Mouse (Mus musculus): ENCODE measurements around the gene Sgip1. TPM values are rescaled to one million over a fixed set of nuclear protein-coding genes. Genes with fewer than 3 reads are reported as not detected.

Gene Sgip1
- total RNA-seq (2014; rRNA removed): 51.4 and 62.6 TPM in 2 replicates
- polyA plus RNA-seq (2015; fragmentation: Nextera tagmentation; extraction: Ambion mirVana): 58.7 and 78.0 TPM in 2 replicates

GRCm38 (mm10) chr4:102741287-102741686 is at the start of gene Sgip1:
Gene Sgip1, plus strand, starts transcription at chr4:102741297.
- Histone ChIP-seq H3K27me3 (ENCODE audit: insufficient read depth, low read length) (no peaks in the 10 kb centered on the region), H3K9ac (replicated peaks; ENCODE audit: low read length, poor library complexity, severe bottlenecking) (no peak within 1 kb of the TSS), H3K9me3 (ENCODE audit: low read length) (no peaks in the 10 kb centered on the region), H3K4me3 (ENCODE audit: low read depth, low read length) (no peak within 1 kb of the TSS), H3K4me2 (ENCODE audit: low read depth, low read length, poor library complexity, severe bottlenecking) (no peak within 1 kb of the TSS), H3K27ac (ENCODE audit: low read depth, low read length) (no peak within 1 kb of the TSS), H3K4me1 (ENCODE audit: insufficient read depth, low read length) (no peaks in the 10 kb centered on the region), H3K36me3 (ENCODE audit: insufficient read depth, low read length) (no peaks in the 10 kb centered on the region)
- WGBS: 72% methylated on average over 8 of the region's 8 CpGs
- no peak for DNase-seq (ENCODE audit: low spot score)
- ATAC-seq (ENCODE audit: low FRiP score): no peak
- TF ChIP-seq CTCF (IDR thresholded peaks at IDR 0.05): no peak

- Histone ChIP-seq H3K4me2 (ENCODE audit: low read depth, low read length, poor library complexity, severe bottlenecking) (no peak overlapping the region), H3K27me3 (ENCODE audit: insufficient read depth, low read length) (no peaks in the 10 kb centered on the region), H3K4me3 (ENCODE audit: low read depth, low read length) (no peak overlapping the region), H3K9me3 (ENCODE audit: low read length) (no peaks in the 10 kb centered on the region), H3K36me3 (ENCODE audit: insufficient read depth, low read length) (no peaks in the 10 kb centered on the region), H3K4me1 (ENCODE audit: insufficient read depth, low read length) (no peaks in the 10 kb centered on the region), H3K9ac (replicated peaks; ENCODE audit: low read length, poor library complexity, severe bottlenecking) (no peak overlapping the region), H3K27ac (ENCODE audit: low read depth, low read length) (no peak overlapping the region)
- DNase-seq (ENCODE audit: low spot score): peak; percentile 17
- 73% methylated on average over 4 of the region's 4 CpGs for WGBS
- ATAC-seq (ENCODE audit: low FRiP score): no peak
- TF ChIP-seq CTCF (IDR thresholded peaks at IDR 0.05): no peak
These were observed 49.7 kb upstream of the Sgip1 start for GRCm38 (mm10) chr4:102691402-102691801.

GRCm38 (mm10) chr4:102697966-102698365 is 43.1 kb upstream of the Sgip1 start:
- Histone ChIP-seq H3K9me3 (ENCODE audit: low read length) (no peaks in the 10 kb centered on the region), H3K27me3 (ENCODE audit: insufficient read depth, low read length) (no peaks in the 10 kb centered on the region), H3K27ac (ENCODE audit: low read depth, low read length) (no peak overlapping the region), H3K9ac (replicated peaks; ENCODE audit: low read length, poor library complexity, severe bottlenecking) (no peak overlapping the region), H3K4me2 (ENCODE audit: low read depth, low read length, poor library complexity, severe bottlenecking) (no peak overlapping the region), H3K4me1 (ENCODE audit: insufficient read depth, low read length) (no peaks in the 10 kb centered on the region), H3K4me3 (ENCODE audit: low read depth, low read length) (no peak overlapping the region), H3K36me3 (ENCODE audit: insufficient read depth, low read length) (no peaks in the 10 kb centered on the region)
- WGBS: 96% methylated on average over 7 of the region's 7 CpGs
- no peak for TF ChIP-seq CTCF (IDR thresholded peaks at IDR 0.05)
- ATAC-seq (ENCODE audit: low FRiP score): no peak
- DNase-seq (ENCODE audit: low spot score): no peak

- ATAC-seq (ENCODE audit: low FRiP score): no peak
- Histone ChIP-seq H3K36me3 (ENCODE audit: insufficient read depth, low read length) (no peaks in the 10 kb centered on the region), H3K4me3 (ENCODE audit: low read depth, low read length) (no peak overlapping the region), H3K27me3 (ENCODE audit: insufficient read depth, low read length) (no peaks in the 10 kb centered on the region), H3K4me2 (ENCODE audit: low read depth, low read length, poor library complexity, severe bottlenecking) (no peak overlapping the region), H3K9ac (replicated peaks; ENCODE audit: low read length, poor library complexity, severe bottlenecking) (no peak overlapping the region), H3K4me1 (ENCODE audit: insufficient read depth, low read length) (no peaks in the 10 kb centered on the region), H3K9me3 (ENCODE audit: low read length) (no peaks in the 10 kb centered on the region), H3K27ac (ENCODE audit: low read depth, low read length) (no peak overlapping the region)
- no peak for DNase-seq (ENCODE audit: low spot score)
- no peak for TF ChIP-seq CTCF (IDR thresholded peaks at IDR 0.05)
- 86% methylated on average over 4 of the region's 4 CpGs for WGBS
These were observed 29.4 kb upstream of the Sgip1 start for GRCm38 (mm10) chr4:102711731-102712130.

- H3K36me3 ChIP-seq (ENCODE audit: insufficient read depth, low read length): no peaks in the 10 kb centered on the region
- no peaks in the 10 kb centered on the region for H3K4me1 ChIP-seq (ENCODE audit: insufficient read depth, low read length)
- H3K9ac ChIP-seq (replicated peaks; ENCODE audit: low read length, poor library complexity, severe bottlenecking): no peak overlapping the region
- H3K27ac ChIP-seq (ENCODE audit: low read depth, low read length): no peak overlapping the region
- ATAC-seq (ENCODE audit: low FRiP score) (no peak), DNase-seq (ENCODE audit: low spot score) (no peak)
- H3K27me3 ChIP-seq (ENCODE audit: insufficient read depth, low read length): no peaks in the 10 kb centered on the region
- no peaks in the 10 kb centered on the region for H3K9me3 ChIP-seq (ENCODE audit: low read length)
- no peak overlapping the region for H3K4me2 ChIP-seq (ENCODE audit: low read depth, low read length, poor library complexity, severe bottlenecking)
- no peak overlapping the region for H3K4me3 ChIP-seq (ENCODE audit: low read depth, low read length)
- 0 out of 2 replicates have a peak, but pooled peaks have one; percentile 14 for TF ChIP-seq CTCF (IDR thresholded peaks at IDR 0.05)
These were observed 25.6 kb upstream of the Sgip1 start for GRCm38 (mm10) chr4:102715532-102715931.

- ATAC-seq (ENCODE audit: low FRiP score) (no peak), DNase-seq (ENCODE audit: low spot score) (peak; percentile 6)
- Histone ChIP-seq H3K4me3 (ENCODE audit: low read depth, low read length) (no peak overlapping the region), H3K9me3 (ENCODE audit: low read length) (no peaks in the 10 kb centered on the region), H3K4me2 (ENCODE audit: low read depth, low read length, poor library complexity, severe bottlenecking) (no peak overlapping the region), H3K27me3 (ENCODE audit: insufficient read depth, low read length) (no peaks in the 10 kb centered on the region), H3K36me3 (ENCODE audit: insufficient read depth, low read length) (no peaks in the 10 kb centered on the region), H3K4me1 (ENCODE audit: insufficient read depth, low read length) (no peaks in the 10 kb centered on the region), H3K9ac (replicated peaks; ENCODE audit: low read length, poor library complexity, severe bottlenecking) (no peak overlapping the region), H3K27ac (ENCODE audit: low read depth, low read length) (no peak overlapping the region)
- 73% methylated on average over 5 of the region's 5 CpGs for WGBS
- TF ChIP-seq CTCF (IDR thresholded peaks at IDR 0.05): no peak
These were observed 23.8 kb upstream of the Sgip1 start for GRCm38 (mm10) chr4:102717123-102717828.

Measured in midbrain, postnatal 0 days (tissue).